Mouse (Mus musculus) kidney, adult 2 months (tissue): ENCODE results near the gene Golph3.

Source experiments
- CTCF ChIP-seq: fragments of 200-500 bp; conservative IDR thresholded peaks from 2 replicates; pipeline ENCODE4 v1.5.1; 2011; ENCODE audit warnings: low read depth, mild to moderate bottlenecking, control low read depth, low read length, moderate library complexity, mixed read lengths; ENCODE audit not compliant: insufficient read depth, insufficient read length
- POLR2A ChIP-seq: fragments of 200-500 bp; IDR thresholded peaks from one replicate; pipeline ENCODE4 v1.6.1; 2011; ENCODE audit warnings: low read depth, low read length, control low read depth

DNA sequence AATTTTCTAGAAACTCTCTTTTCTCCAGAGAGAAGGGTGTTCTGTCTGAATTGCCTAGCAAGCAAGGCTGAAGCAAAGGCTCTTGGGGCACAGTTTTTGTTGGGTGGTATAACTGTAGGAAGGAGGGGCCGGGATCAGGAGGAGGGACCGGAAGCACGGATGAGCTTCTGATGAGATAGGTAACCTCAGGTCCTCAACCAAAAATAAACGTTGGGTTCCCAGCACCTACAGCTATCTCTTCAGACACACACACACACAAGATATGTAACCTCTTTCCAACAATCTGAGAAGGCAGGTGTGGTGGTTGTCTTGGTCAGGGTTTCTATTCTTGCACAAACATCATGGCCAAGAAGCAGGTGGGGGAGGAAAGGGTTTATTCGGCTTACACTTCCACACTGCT lies 4.0 kb upstream of the Golph3 start:
- TF ChIP-seq POLR2A = no peak
- no peak for TF ChIP-seq CTCF
